18 mouse cellular contexts compared by ENCODE assay signal in genomic region chr11:96774536-96774935, GRCm38 (mm10). TPM values are rescaled to one million over a fixed set of nuclear protein-coding genes. Genes with fewer than 3 reads are reported as not detected.
DNase-seq lines count a peak whose midpoint lies in the region; ATAC-seq and TF ChIP-seq lines count a peak whose summit lies in the region.
"Had no signal": no experiment of that assay in that cellular context is flagged by ENCODE, and none has a peak within 500 bp of the region (broad histone marks: within the 10 kb centered on the region; RNA-seq: fewer than 3 reads in every experiment).

No protein-coding gene starts in this region.

- H3K4me1 ChIP-seq in hindbrain, embryonic 13.5 days (replicated peaks): peaks cover 37% of the 10 kb centered on the region
- peaks cover 2% of the 10 kb centered on the region; the same call in 1 of the 2 replicates for H3K4me1 ChIP-seq in hindbrain, embryonic 11.5 days (replicated peaks; ENCODE audit: control insufficient read depth, insufficient read depth, low read length)
- peaks cover 30 to 40% of the 10 kb centered on the region in 2 experiments for H3K4me1 ChIP-seq in CH12.LX (ENCODE audit: control insufficient read depth in 1 of 2, insufficient read depth in 2 of 2)
- H3K4me1 ChIP-seq in hindbrain, postnatal 0 days (ENCODE audit: insufficient read depth, low read length): peaks cover 5% of the 10 kb centered on the region; the same call in 1 of the 2 replicates

- 79% methylated on average over 3 of the region's 3 CpGs for WGBS in hindbrain, embryonic 13.5 days
- 96% methylated on average over 3 of the region's 3 CpGs for WGBS in hindbrain, embryonic 11.5 days
- WGBS in hindbrain, postnatal 0 days: 81% methylated on average over 3 of the region's 3 CpGs

- H3K27me3 ChIP-seq in hindbrain, embryonic 13.5 days: no peaks in the 10 kb centered on the region
- H3K27me3 ChIP-seq in hindbrain, embryonic 11.5 days (ENCODE audit: control insufficient read depth, insufficient read depth, low read length): no peaks in the 10 kb centered on the region
- H3K27me3 ChIP-seq in CH12.LX (replicated peaks): no peaks in the 10 kb centered on the region
- H3K27me3 ChIP-seq in hindbrain, postnatal 0 days (ENCODE audit: insufficient read depth, low read length): no peaks in the 10 kb centered on the region
- H3K27me3 ChIP-seq: embryonic facial prominence, embryonic 12.5 days; forebrain, embryonic 15.5 days; heart, embryonic 15.5 days had no signal

- H3K4me2 ChIP-seq in hindbrain, embryonic 13.5 days: peak overlapping the region; percentile 80
- no peak overlapping the region for H3K4me2 ChIP-seq in hindbrain, embryonic 11.5 days (replicated peaks; ENCODE audit: low read depth, low read length)
- H3K4me2 ChIP-seq in CH12.LX (ENCODE audit: insufficient read depth, low read depth, poor library complexity, severe bottlenecking): peak overlapping the region; percentile 93
- H3K4me2 ChIP-seq in hindbrain, postnatal 0 days (ENCODE audit: low read depth, low read length): no peak overlapping the region; the same call in 1 of the 2 replicates
- H3K4me2 ChIP-seq: embryonic facial prominence, embryonic 12.5 days; forebrain, embryonic 15.5 days; heart, embryonic 15.5 days had no signal

- peak overlapping the region; percentile 82; the same call in 1 of the 2 replicates for H3K9ac ChIP-seq in hindbrain, embryonic 13.5 days
- H3K9ac ChIP-seq in hindbrain, embryonic 11.5 days (ENCODE audit: low read depth, low read length): no peak overlapping the region
- H3K9ac ChIP-seq in CH12.LX (ENCODE audit: insufficient read depth, low read depth): peak overlapping the region; percentile 87
- H3K9ac ChIP-seq in hindbrain, postnatal 0 days (replicated peaks; ENCODE audit: low read length): no peak overlapping the region
- H3K9ac ChIP-seq: embryonic facial prominence, embryonic 12.5 days; forebrain, embryonic 15.5 days; heart, embryonic 15.5 days had no signal

- dilution Hi-C loops in CH12.LX (cut with MboI; ENCODE audit: extremely low pct_ligation_motif_present, extremely low pct_unique_long_range_greater_than_20kb, low sequenced_read_pairs): no loop called here

- no peaks in the 10 kb centered on the region for H3K9me3 ChIP-seq in hindbrain, embryonic 13.5 days
- no peaks in the 10 kb centered on the region for H3K9me3 ChIP-seq in hindbrain, embryonic 11.5 days (ENCODE audit: control insufficient read depth, low read length)
- H3K9me3 ChIP-seq in CH12.LX (replicated peaks; ENCODE audit: low read length): no peaks in the 10 kb centered on the region
- H3K9me3 ChIP-seq in hindbrain, postnatal 0 days (ENCODE audit: low read length): no peaks in the 10 kb centered on the region
- H3K9me3 ChIP-seq: embryonic facial prominence, embryonic 12.5 days; forebrain, embryonic 15.5 days; G1E; heart, embryonic 15.5 days had no signal

- H3K36me3 ChIP-seq in hindbrain, embryonic 13.5 days: peaks cover 41% of the 10 kb centered on the region
- H3K36me3 ChIP-seq in hindbrain, embryonic 11.5 days (ENCODE audit: control insufficient read depth, insufficient read depth, low read length): peaks cover 7% of the 10 kb centered on the region
- peaks cover 38 to 45% of the 10 kb centered on the region in 2 experiments for H3K36me3 ChIP-seq in CH12.LX (replicated peaks in 1 of 2; ENCODE audit: control insufficient read depth in 1 of 2, insufficient read depth in 1 of 2, low read length in 1 of 2)
- peaks cover 36% of the 10 kb centered on the region for H3K36me3 ChIP-seq in hindbrain, postnatal 0 days (ENCODE audit: insufficient read depth, low read length)

- H3K4me3 ChIP-seq in hindbrain, embryonic 13.5 days: peak overlapping the region; percentile 71
- no peak overlapping the region for H3K4me3 ChIP-seq in hindbrain, embryonic 11.5 days (ENCODE audit: low read depth, low read length)
- H3K4me3 ChIP-seq in CH12.LX (replicated peaks in 1 of 3; ENCODE audit: low read depth in 2 of 3, low read length in 2 of 3, poor library complexity in 1 of 3): peak overlapping the region; percentile 55 to 80 (median 74)
- no peak overlapping the region for H3K4me3 ChIP-seq in hindbrain, postnatal 0 days (ENCODE audit: low read length)
- H3K4me3 ChIP-seq: embryonic facial prominence, embryonic 12.5 days; forebrain, embryonic 15.5 days; heart, embryonic 15.5 days had no signal

- in situ Hi-C loops in CH12.LX (cut with MboI; ENCODE audit: low pct_ligation_motif_present, low pct_unique_long_range_greater_than_20kb, low sequenced_read_pairs): no loop called here

- intact Hi-C loops in left cerebral cortex, postnatal 25 days (cut with DNase I): loop anchor here (10.0 kb wide), 1 partner anchor 700 kb away; the partner anchor contains the start of gene Atp5g1

- TF ChIP-seq POLR2A in CH12.LX (IDR thresholded peaks at IDR 0.05; ENCODE audit: low read depth, low read length): peak; percentile 78

- TF ChIP-seq CTCF in CH12.LX (conservative IDR thresholded peaks at IDR 0.05 in 1 of 2, IDR thresholded peaks at IDR 0.05 in 1 of 2; ENCODE audit: low read depth in 2 of 2, low read length in 2 of 2): peak; percentile 43 to 88
- TF ChIP-seq CTCF in hindbrain, postnatal 0 days (IDR thresholded peaks at IDR 0.05; ENCODE audit: low read depth): peak; percentile 32

- ATAC-seq in hindbrain, embryonic 13.5 days (ENCODE audit: low FRiP score): no peak
- no peak for ATAC-seq in hindbrain, embryonic 11.5 days (ENCODE audit: low FRiP score)
- no peak for ATAC-seq in hindbrain, postnatal 0 days
- ATAC-seq: forebrain, embryonic 15.5 days had no signal

- DNase-seq in hindbrain, embryonic 11.5 days (ENCODE audit: low spot score): no peak
- DNase-seq in lung, postnatal 25 days (ENCODE audit: low spot score): peak; percentile 23
- DNase-seq in lung, postnatal 14 days: no peak
- DNase-seq in CH12.LX (ENCODE audit: extremely low read depth): peak; percentile 100
- peak; percentile 50 for DNase-seq in hindbrain, postnatal 0 days (ENCODE audit: low spot score)
- no peak for DNase-seq in left cerebral cortex, postnatal 25 days (ENCODE audit: low spot score in 2 of 2)
- no peak for DNase-seq in adrenal gland, adult 2 months
- DNase-seq: adrenal gland, adult 8-10 months; cerebellum, adult 2 months; gastrocnemius, postnatal 25 days; lung, adult 18-20 months; spleen, adult 18-20 months; thymus, postnatal 36 days had no signal

- H3K27ac ChIP-seq in hindbrain, embryonic 13.5 days: peak overlapping the region; percentile 87
- H3K27ac ChIP-seq in hindbrain, embryonic 11.5 days (ENCODE audit: low read depth, low read length): no peak overlapping the region
- peak overlapping the region; percentile 83 for H3K27ac ChIP-seq in CH12.LX (ENCODE audit: insufficient read depth, low read depth)
- 0 out of 2 replicates have a peak overlapping the region, but pooled peaks have one; percentile 22 for H3K27ac ChIP-seq in hindbrain, postnatal 0 days
- H3K27ac ChIP-seq: embryonic facial prominence, embryonic 12.5 days; forebrain, embryonic 15.5 days; heart, embryonic 15.5 days had no signal

- TF ChIP-seq EP300 in CH12.LX (IDR thresholded peaks at IDR 0.05; ENCODE audit: low read length): peak; percentile 99

- peaks cover 24% of the 10 kb centered on the region for H3K79me2 ChIP-seq in CH12.LX (replicated peaks; ENCODE audit: control insufficient read depth, extremely low read depth, insufficient read depth, poor library complexity, severe bottlenecking)

- peak; percentile 84 for TF ChIP-seq RAD21 in CH12.LX (IDR thresholded peaks at IDR 0.05; ENCODE audit: low read depth, low read length)

TF ChIP-seq in CH12.LX, 34 proteins besides CTCF, POLR2A, EP300 and RAD21 (continues in another document):
- TF ChIP-seq ZMIZ1 (IDR thresholded peaks at IDR 0.05; ENCODE audit: low read depth, low read length) (peak; percentile 64), MYC (IDR thresholded peaks at IDR 0.05; ENCODE audit: low read depth, low read length) (peak; percentile 93), ELF1 (IDR thresholded peaks at IDR 0.05; ENCODE audit: low read depth, low read length) (peak; percentile 55; the same call in 1 of the 2 replicates), NELFE (IDR thresholded peaks at IDR 0.05; ENCODE audit: low read depth, low read length) (peak; percentile 75)

RNA-seq across cellular contexts. Expression of gene Snx11, which starts 2.8 kb away (rescaled TPM):
- 69.0 and 71.8 TPM in 2 replicates for polyA plus RNA-seq in hindbrain, embryonic 13.5 days (2015; fragmentation: Nextera tagmentation; extraction: Ambion mirVana)
- polyA plus RNA-seq in hindbrain, embryonic 11.5 days (2014; fragmentation: Nextera tagmentation; extraction: Ambion mirVana): 13.8 and 14.4 TPM in 2 replicates
- total RNA-seq in CH12.LX (2012; rRNA removed): 153 and 173 TPM in 2 replicates
- total RNA-seq in CH12.LX (2014; rRNA removed): 244 and 246 TPM in 2 replicates
- 208 and 217 TPM in 2 replicates for polyA plus RNA-seq in CH12.LX (2012; ENCODE audit: insufficient read length, low read depth)
- total RNA-seq in hindbrain, postnatal 0 days (2014; rRNA removed): 66.0 and 71.4 TPM in 2 replicates
- polyA plus RNA-seq in hindbrain, postnatal 0 days (2015; fragmentation: Nextera tagmentation; extraction: Ambion mirVana): 36.5 and 40.9 TPM in 2 replicates
- 10 to 100 TPM; 43.3 to 47.3 TPM for total RNA-seq in left cerebral cortex, postnatal 25 days (2021)
- 10 to 100 TPM; 22.7 to 31.2 TPM for total RNA-seq in adrenal gland, adult 2 months (2021)
- polyA plus RNA-seq in adrenal gland, adult 2 months (2012; rRNA removed): 12.4 and 12.6 TPM in 2 replicates

RNA-seq across cellular contexts. Expression of gene Cbx1, which starts 14.4 kb away (rescaled TPM):
- 108 and 109 TPM in 2 replicates for polyA plus RNA-seq in hindbrain, embryonic 13.5 days (2015; fragmentation: Nextera tagmentation; extraction: Ambion mirVana)
- polyA plus RNA-seq in hindbrain, embryonic 11.5 days (2014; fragmentation: Nextera tagmentation; extraction: Ambion mirVana): 147 and 158 TPM in 2 replicates
- total RNA-seq in CH12.LX (2012; rRNA removed): 144 and 163 TPM in 2 replicates
- 115 and 138 TPM in 2 replicates for total RNA-seq in CH12.LX (2014; rRNA removed)
- polyA plus RNA-seq in CH12.LX (2012; ENCODE audit: insufficient read length, low read depth): 223 and 251 TPM in 2 replicates
- total RNA-seq in hindbrain, postnatal 0 days (2014; rRNA removed): 23.1 and 27.9 TPM in 2 replicates
- 57.2 and 63.0 TPM in 2 replicates for polyA plus RNA-seq in hindbrain, postnatal 0 days (2015; fragmentation: Nextera tagmentation; extraction: Ambion mirVana)
- 10 to 100 TPM; 47.0 to 47.7 TPM for total RNA-seq in left cerebral cortex, postnatal 25 days (2021)
- 10 to 100 TPM; 65.7 to 72.8 TPM for total RNA-seq in adrenal gland, adult 2 months (2021)
- 40.0 and 58.2 TPM in 2 replicates for polyA plus RNA-seq in adrenal gland, adult 2 months (2012; rRNA removed)

RNA-seq across cellular contexts. Expression of gene Nfe2l1, which starts 55.2 kb away (rescaled TPM):
- 69.8 and 72.6 TPM in 2 replicates for polyA plus RNA-seq in hindbrain, embryonic 13.5 days (2015; fragmentation: Nextera tagmentation; extraction: Ambion mirVana)
- 27.9 and 35.2 TPM in 2 replicates for polyA plus RNA-seq in hindbrain, embryonic 11.5 days (2014; fragmentation: Nextera tagmentation; extraction: Ambion mirVana)
- 113 and 169 TPM in 2 replicates for total RNA-seq in CH12.LX (2012; rRNA removed)
- total RNA-seq in CH12.LX (2014; rRNA removed): 61.1 and 77.7 TPM in 2 replicates
- polyA plus RNA-seq in CH12.LX (2012; ENCODE audit: insufficient read length, low read depth): 145 and 182 TPM in 2 replicates
- total RNA-seq in hindbrain, postnatal 0 days (2014; rRNA removed): 91.4 and 92.8 TPM in 2 replicates
- 67.2 and 69.0 TPM in 2 replicates for polyA plus RNA-seq in hindbrain, postnatal 0 days (2015; fragmentation: Nextera tagmentation; extraction: Ambion mirVana)
- 100 to 1,000 TPM; 258 to 264 TPM for total RNA-seq in left cerebral cortex, postnatal 25 days (2021)
- 100 to 1,000 TPM; 497 to 817 TPM for total RNA-seq in adrenal gland, adult 2 months (2021)
- polyA plus RNA-seq in adrenal gland, adult 2 months (2012; rRNA removed): 504 and 806 TPM in 2 replicates

Comparison
In these comparisons a context has a peak if more than half of its experiments do, and no peak if none do; other contexts are left out.
1. H3K4me2 ChIP-seq: peak in hindbrain, embryonic 13.5 days (single experiment) and CH12.LX (single experiment); none in hindbrain, embryonic 11.5 days (single experiment) and hindbrain, postnatal 0 days (single experiment).
2. H3K4me3 ChIP-seq: peak in hindbrain, embryonic 13.5 days (single experiment) and CH12.LX (3 of 3); none in hindbrain, embryonic 11.5 days (single experiment) and hindbrain, postnatal 0 days (single experiment).
3. H3K9ac ChIP-seq: peak in hindbrain, embryonic 13.5 days (single experiment) and CH12.LX (single experiment); none in hindbrain, embryonic 11.5 days (single experiment) and hindbrain, postnatal 0 days (single experiment).
4. DNase-seq: peak in lung, postnatal 25 days (single experiment), CH12.LX (single experiment) and hindbrain, postnatal 0 days (single experiment); none in hindbrain, embryonic 11.5 days (single experiment), lung, postnatal 14 days (single experiment), left cerebral cortex, postnatal 25 days (0 of 2) and adrenal gland, adult 2 months (single experiment).